Mouse (Mus musculus) layer of hippocampus, adult 11-12 months (tissue): ENCODE measurements at regions not wholly inside any gene's neighbourhood (a gene's known extent, or its start where the extent isn't known, plus 50 kb on each side); places are given as distances from the start of the nearest gene placed in this dataset.

Source experiments
- DNase-seq: peaks from one replicate; pipeline ENCODE4 v3.0.0; 2022; ENCODE audit warnings: low spot score

DNA sequence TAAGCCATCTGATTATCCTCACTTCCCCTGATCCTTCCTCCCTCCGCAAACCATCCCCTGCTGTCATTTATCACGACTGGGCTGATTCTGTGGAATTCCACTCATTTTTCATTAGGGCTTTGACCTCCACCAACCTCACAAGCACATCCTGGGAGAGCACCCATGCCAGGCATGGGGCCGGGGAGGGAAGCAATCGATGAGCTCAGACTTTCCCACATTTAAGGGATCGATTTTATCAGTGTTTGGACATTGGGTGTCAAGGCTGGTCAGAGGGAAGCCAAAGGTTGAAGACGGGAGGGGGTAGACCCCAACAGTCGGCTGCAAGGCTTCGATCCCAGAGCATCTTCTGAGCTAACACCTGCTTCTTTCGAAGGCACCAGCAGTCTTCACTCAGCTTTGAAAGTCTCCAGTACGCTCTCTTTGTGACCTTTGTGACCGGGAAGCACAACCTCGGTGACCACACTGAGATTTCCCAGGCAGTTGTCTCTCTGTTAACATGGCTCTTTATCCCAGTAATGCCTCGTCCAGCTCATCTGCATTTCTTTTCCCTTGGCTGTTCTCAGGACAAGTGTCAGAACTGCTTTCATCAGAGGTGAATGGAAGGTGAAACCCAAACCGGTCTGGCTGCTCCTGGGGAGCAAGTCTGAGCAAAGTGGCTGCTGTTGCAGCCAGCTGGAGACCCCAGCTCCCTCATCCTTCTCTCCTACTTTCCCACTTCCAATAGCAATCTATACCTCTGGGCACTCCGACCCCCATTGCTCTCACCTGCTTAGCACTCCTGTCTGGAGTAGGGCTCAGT, 53.7 kb upstream of the Sox9 start:
- DNase-seq = no peak
